Mouse (Mus musculus): ENCODE measurements at regions not wholly inside any gene's neighbourhood (a gene's known extent, or its start where the extent isn't known, plus 50 kb on each side); places are given as distances from the start of the nearest gene placed in this dataset.

GRCm38 (mm10) chr3:42661956-42662355 is 919.5 kb downstream of the D3Ertd751e start:
- DNase-seq (ENCODE audit: low spot score), result no peak

GRCm38 (mm10) chr3:42676668-42677398 is 934.4 kb downstream of the D3Ertd751e start:
- DNase-seq (ENCODE audit: low spot score), result no peak

- no peak for DNase-seq (ENCODE audit: low spot score)
These were observed 952.3 kb downstream of the D3Ertd751e start for GRCm38 (mm10) chr3:42694726-42695125.

- no peak for DNase-seq (ENCODE audit: low spot score)
These were observed 996.5 kb downstream of the D3Ertd751e start for GRCm38 (mm10) chr3:42738910-42739309.

GRCm38 (mm10) chr3:42753130-42753529 is 1010.7 kb downstream of the D3Ertd751e start:
- DNase-seq (ENCODE audit: low spot score), result no peak

GRCm38 (mm10) chr3:42757335-42757734 is 1014.9 kb downstream of the D3Ertd751e start:
- no peak for DNase-seq (ENCODE audit: low spot score)

GRCm38 (mm10) chr3:42757830-42758385 is 1015.5 kb downstream of the D3Ertd751e start:
- no peak for DNase-seq (ENCODE audit: low spot score)

- no peak for DNase-seq (ENCODE audit: low spot score)
These were observed 1019.8 kb downstream of the D3Ertd751e start for GRCm38 (mm10) chr3:42762205-42762604.

- peak; percentile 4 for DNase-seq (ENCODE audit: low spot score)
These were observed 1041.1 kb downstream of the D3Ertd751e start for GRCm38 (mm10) chr3:42783478-42783877.

- DNase-seq (ENCODE audit: low spot score), result peak; percentile 9
These were observed 1041.8 kb downstream of the D3Ertd751e start for GRCm38 (mm10) chr3:42784203-42784602.

GRCm38 (mm10) chr3:42790415-42790814 is 1048.0 kb downstream of the D3Ertd751e start:
- DNase-seq (ENCODE audit: low spot score), result no peak

- DNase-seq (ENCODE audit: low spot score), result no peak
These were observed 1049.5 kb downstream of the D3Ertd751e start for GRCm38 (mm10) chr3:42791878-42792277.

- DNase-seq (ENCODE audit: low spot score), result no peak
These were observed 1088.0 kb downstream of the D3Ertd751e start for GRCm38 (mm10) chr3:42830456-42830855.

- DNase-seq (ENCODE audit: low spot score), result no peak
These were observed 1125.0 kb downstream of the D3Ertd751e start for GRCm38 (mm10) chr3:42867370-42867769.

GRCm38 (mm10) chr3:42878972-42879371 is 1136.6 kb downstream of the D3Ertd751e start:
- no peak for DNase-seq (ENCODE audit: low spot score)

- DNase-seq (ENCODE audit: low spot score), result no peak
These were observed 1142.1 kb downstream of the D3Ertd751e start for GRCm38 (mm10) chr3:42884481-42884880.

- no peak for DNase-seq (ENCODE audit: low spot score)
These were observed 1149.7 kb downstream of the D3Ertd751e start for GRCm38 (mm10) chr3:42892016-42892699.

- no peak for DNase-seq (ENCODE audit: low spot score)
These were observed 1153.4 kb downstream of the D3Ertd751e start for GRCm38 (mm10) chr3:42895787-42896186.

GRCm38 (mm10) chr3:42897936-42898335 is 1155.5 kb downstream of the D3Ertd751e start:
- no peak for DNase-seq (ENCODE audit: low spot score)

- no peak for DNase-seq (ENCODE audit: low spot score)
These were observed 1156.5 kb downstream of the D3Ertd751e start for GRCm38 (mm10) chr3:42898934-42899333.

- no peak for DNase-seq (ENCODE audit: low spot score)
These were observed 1158.6 kb downstream of the D3Ertd751e start for GRCm38 (mm10) chr3:42900984-42901383.

- DNase-seq (ENCODE audit: low spot score), result no peak
These were observed 1163.8 kb downstream of the D3Ertd751e start for GRCm38 (mm10) chr3:42906246-42906645.

- no peak for DNase-seq (ENCODE audit: low spot score)
These were observed 1166.0 kb downstream of the D3Ertd751e start for GRCm38 (mm10) chr3:42908404-42908803.

Measured in left cerebral cortex, adult 11 months (tissue).